Mouse (Mus musculus): Measurements from ENCODE around the gene Hoxa1. TPM values are rescaled to one million over a fixed set of nuclear protein-coding genes. Genes with fewer than 3 reads are reported as not detected.

Hoxa1 gene
- polyA plus RNA-seq, 1 experiment: 2.0 TPM

GRCm38 (mm10) chr6:52118903-52119635 lies 39.0 kb downstream of the Hoxa1 start:
- Histone ChIP-seq H3K27me3 (ENCODE audit: control insufficient read depth, insufficient read depth, insufficient read length) (no peaks in the 10 kb centered on the region), H3K4me2 (ENCODE audit: low read depth) (no peak overlapping the region)

GRCm38 (mm10) chr6:52115899-52116298 lies 42.2 kb downstream of the Hoxa1 start:
- Histone ChIP-seq H3K36me3 (ENCODE audit: control insufficient read depth, insufficient read depth) (no peaks in the 10 kb centered on the region), H3K4me3 (no peak overlapping the region), H3K27me3 (ENCODE audit: control insufficient read depth, insufficient read depth, insufficient read length) (no peaks in the 10 kb centered on the region), H3K4me2 (ENCODE audit: low read depth) (no peak overlapping the region), H3K79me2 (ENCODE audit: control insufficient read depth, insufficient read depth) (no peaks in the 10 kb centered on the region), H3ac (ENCODE audit: control insufficient read depth, insufficient read length) (no peak overlapping the region)
- no peak for TF ChIP-seq TCF12 (IDR thresholded peaks at IDR 0.05; ENCODE audit: insufficient read depth, poor library complexity, severe bottlenecking)
- TF ChIP-seq USF1 (IDR thresholded peaks at IDR 0.05; ENCODE audit: low read depth): no peak
- no peak for TF ChIP-seq REST (IDR thresholded peaks at IDR 0.05; ENCODE audit: insufficient read depth, insufficient read length)
- no peak for TF ChIP-seq TCF3 (IDR thresholded peaks at IDR 0.05; ENCODE audit: insufficient read length, low read depth)
- TF ChIP-seq SRF (IDR thresholded peaks at IDR 0.05; ENCODE audit: control insufficient read depth, insufficient read length, low read depth): no peak
- no peak for TF ChIP-seq MAX (IDR thresholded peaks at IDR 0.05; ENCODE audit: low read depth)
- TF ChIP-seq CEBPB (IDR thresholded peaks at IDR 0.05; ENCODE audit: insufficient read depth, poor library complexity, severe bottlenecking): no peak
- TF ChIP-seq POLR2AphosphoS2 (IDR thresholded peaks at IDR 0.05; ENCODE audit: insufficient read length, low read depth): no peak
- no peak for TF ChIP-seq MYOG (IDR thresholded peaks at IDR 0.05; ENCODE audit: control insufficient read depth in 1 of 3, insufficient read depth in 1 of 3, insufficient read length in 2 of 3, low read depth in 2 of 3)
- no peak for TF ChIP-seq POLR2A (IDR thresholded peaks at IDR 0.05; ENCODE audit: insufficient read length, low read depth)
- TF ChIP-seq MYOD1 (IDR thresholded peaks at IDR 0.05; ENCODE audit: control insufficient read depth in 1 of 3, insufficient read length in 2 of 3, low read depth in 2 of 3): no peak
- TF ChIP-seq E2F4 (IDR thresholded peaks at IDR 0.05; ENCODE audit: insufficient read depth): no peak

More at GRCm38 (mm10) chr6:52118903-52119635, 39.0 kb downstream of the Hoxa1 start:
- H3K36me3 ChIP-seq (ENCODE audit: control insufficient read depth, insufficient read depth): no peaks in the 10 kb centered on the region
- no peak overlapping the region for H3K4me3 ChIP-seq
- TF ChIP-seq MAX (IDR thresholded peaks at IDR 0.05; ENCODE audit: low read depth) (no peak), POLR2A (IDR thresholded peaks at IDR 0.05; ENCODE audit: insufficient read length, low read depth) (no peak), POLR2AphosphoS2 (IDR thresholded peaks at IDR 0.05; ENCODE audit: insufficient read length, low read depth) (no peak), E2F4 (IDR thresholded peaks at IDR 0.05; ENCODE audit: insufficient read depth) (no peak), SRF (IDR thresholded peaks at IDR 0.05; ENCODE audit: control insufficient read depth, insufficient read length, low read depth) (no peak), TCF3 (IDR thresholded peaks at IDR 0.05; ENCODE audit: insufficient read length, low read depth) (no peak), TCF12 (IDR thresholded peaks at IDR 0.05; ENCODE audit: insufficient read depth, poor library complexity, severe bottlenecking) (no peak), USF1 (IDR thresholded peaks at IDR 0.05; ENCODE audit: low read depth) (no peak), MYOD1 (IDR thresholded peaks at IDR 0.05; ENCODE audit: control insufficient read depth in 1 of 3, insufficient read length in 2 of 3, low read depth in 2 of 3) (peak; percentile 6 to 84 (median 80)), REST (IDR thresholded peaks at IDR 0.05; ENCODE audit: insufficient read depth, insufficient read length) (no peak), CEBPB (IDR thresholded peaks at IDR 0.05; ENCODE audit: insufficient read depth, poor library complexity, severe bottlenecking) (no peak), MYOG (IDR thresholded peaks at IDR 0.05; ENCODE audit: control insufficient read depth in 1 of 3, insufficient read depth in 1 of 3, insufficient read length in 2 of 3, low read depth in 2 of 3) (peak in 2 of 3 experiments; percentile 16 to 39)
- H3K79me2 ChIP-seq (ENCODE audit: control insufficient read depth, insufficient read depth): no peaks in the 10 kb centered on the region
- H3ac ChIP-seq (ENCODE audit: control insufficient read depth, insufficient read length): no peak overlapping the region

- Histone ChIP-seq H3K4me3 (no peak overlapping the region), H3K27me3 (ENCODE audit: control insufficient read depth, insufficient read depth, insufficient read length) (no peaks in the 10 kb centered on the region), H3K79me2 (ENCODE audit: control insufficient read depth, insufficient read depth) (no peaks in the 10 kb centered on the region), H3K4me2 (ENCODE audit: low read depth) (no peak overlapping the region), H3ac (ENCODE audit: control insufficient read depth, insufficient read length) (no peak overlapping the region), H3K36me3 (ENCODE audit: control insufficient read depth, insufficient read depth) (no peaks in the 10 kb centered on the region)
- TF ChIP-seq SRF (IDR thresholded peaks at IDR 0.05; ENCODE audit: control insufficient read depth, insufficient read length, low read depth) (no peak), MYOG (IDR thresholded peaks at IDR 0.05; ENCODE audit: control insufficient read depth in 1 of 3, insufficient read depth in 1 of 3, insufficient read length in 2 of 3, low read depth in 2 of 3) (no peak), REST (IDR thresholded peaks at IDR 0.05; ENCODE audit: insufficient read depth, insufficient read length) (no peak), POLR2AphosphoS2 (IDR thresholded peaks at IDR 0.05; ENCODE audit: insufficient read length, low read depth) (no peak), CEBPB (IDR thresholded peaks at IDR 0.05; ENCODE audit: insufficient read depth, poor library complexity, severe bottlenecking) (no peak), POLR2A (IDR thresholded peaks at IDR 0.05; ENCODE audit: insufficient read length, low read depth) (no peak), MYOD1 (IDR thresholded peaks at IDR 0.05; ENCODE audit: control insufficient read depth in 1 of 3, insufficient read length in 2 of 3, low read depth in 2 of 3) (no peak), USF1 (IDR thresholded peaks at IDR 0.05; ENCODE audit: low read depth) (no peak), TCF12 (IDR thresholded peaks at IDR 0.05; ENCODE audit: insufficient read depth, poor library complexity, severe bottlenecking) (no peak), TCF3 (IDR thresholded peaks at IDR 0.05; ENCODE audit: insufficient read length, low read depth) (no peak), E2F4 (IDR thresholded peaks at IDR 0.05; ENCODE audit: insufficient read depth) (no peak), MAX (IDR thresholded peaks at IDR 0.05; ENCODE audit: low read depth) (no peak)
Observed at GRCm38 (mm10) chr6:52111846-52112245, 46.3 kb downstream of the Hoxa1 start.

- H3K27me3 ChIP-seq (ENCODE audit: control insufficient read depth, insufficient read depth, insufficient read length): no peaks in the 10 kb centered on the region
- no peak overlapping the region for H3K4me3 ChIP-seq
- no peak overlapping the region for H3K4me2 ChIP-seq (ENCODE audit: low read depth)
- no peak overlapping the region for H3ac ChIP-seq (ENCODE audit: control insufficient read depth, insufficient read length)
- TF ChIP-seq USF1 (IDR thresholded peaks at IDR 0.05; ENCODE audit: low read depth) (no peak), MAX (IDR thresholded peaks at IDR 0.05; ENCODE audit: low read depth) (no peak), E2F4 (IDR thresholded peaks at IDR 0.05; ENCODE audit: insufficient read depth) (no peak), MYOD1 (IDR thresholded peaks at IDR 0.05; ENCODE audit: control insufficient read depth in 1 of 3, insufficient read length in 2 of 3, low read depth in 2 of 3) (no peak), TCF3 (IDR thresholded peaks at IDR 0.05; ENCODE audit: insufficient read length, low read depth) (no peak), MYOG (IDR thresholded peaks at IDR 0.05; ENCODE audit: control insufficient read depth in 1 of 3, insufficient read depth in 1 of 3, insufficient read length in 2 of 3, low read depth in 2 of 3) (no peak), SRF (IDR thresholded peaks at IDR 0.05; ENCODE audit: control insufficient read depth, insufficient read length, low read depth) (no peak), POLR2A (IDR thresholded peaks at IDR 0.05; ENCODE audit: insufficient read length, low read depth) (no peak)
- H3K36me3 ChIP-seq (ENCODE audit: control insufficient read depth, insufficient read depth): no peaks in the 10 kb centered on the region
- no peaks in the 10 kb centered on the region for H3K79me2 ChIP-seq (ENCODE audit: control insufficient read depth, insufficient read depth)
Observed at GRCm38 (mm10) chr6:52107400-52107799, 50.7 kb downstream of the Hoxa1 start.
